Mouse (Mus musculus): ENCODE measurements around the gene Cdpf1.
A peak's percentile ranks its signal among the peaks of the same experiment; 100 is the strongest.

The Cdpf1 gene

DNA sequence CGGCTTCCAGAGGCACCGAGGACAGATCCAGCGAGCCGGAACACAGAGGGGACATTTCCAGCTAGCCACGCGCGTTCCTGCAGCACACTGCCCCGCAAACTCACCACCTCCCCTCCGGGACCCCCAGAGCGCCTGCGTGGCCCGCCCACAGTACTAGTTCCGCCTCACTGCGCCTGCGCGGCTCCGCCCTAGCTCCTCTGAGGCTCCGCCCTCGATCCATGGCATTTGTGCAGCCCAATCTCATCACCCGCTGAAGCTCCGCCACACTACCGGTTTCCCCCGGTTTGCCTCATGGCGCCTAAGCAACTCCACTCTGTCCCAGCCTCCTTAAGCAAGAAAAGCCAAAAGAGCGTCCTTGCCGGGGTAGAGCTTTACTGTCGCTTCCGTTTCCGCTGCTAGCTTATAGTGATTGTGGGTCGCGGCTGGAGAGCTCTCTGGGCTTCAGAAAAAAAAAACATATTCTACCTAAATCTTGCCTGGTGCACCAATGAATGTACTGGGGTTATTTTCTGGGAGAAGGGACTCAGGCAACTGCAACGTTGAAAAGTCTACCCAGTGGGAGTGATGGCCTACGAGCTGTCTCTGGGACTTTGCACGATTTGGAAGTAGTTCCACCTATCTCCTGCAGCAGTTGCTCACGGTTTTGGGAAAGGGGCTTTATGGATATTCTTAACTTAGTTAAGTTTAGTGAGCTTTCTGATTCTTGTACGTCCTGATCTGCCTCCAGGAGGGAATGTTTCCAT is at the start of gene Cdpf1:
Gene Cdpf1, minus strand, starts transcription at position 163 of the 743 bp plus-strand sequence.
- DNase-seq (ENCODE audit: low spot score in 2 of 2) = peak; percentile 99

DNA sequence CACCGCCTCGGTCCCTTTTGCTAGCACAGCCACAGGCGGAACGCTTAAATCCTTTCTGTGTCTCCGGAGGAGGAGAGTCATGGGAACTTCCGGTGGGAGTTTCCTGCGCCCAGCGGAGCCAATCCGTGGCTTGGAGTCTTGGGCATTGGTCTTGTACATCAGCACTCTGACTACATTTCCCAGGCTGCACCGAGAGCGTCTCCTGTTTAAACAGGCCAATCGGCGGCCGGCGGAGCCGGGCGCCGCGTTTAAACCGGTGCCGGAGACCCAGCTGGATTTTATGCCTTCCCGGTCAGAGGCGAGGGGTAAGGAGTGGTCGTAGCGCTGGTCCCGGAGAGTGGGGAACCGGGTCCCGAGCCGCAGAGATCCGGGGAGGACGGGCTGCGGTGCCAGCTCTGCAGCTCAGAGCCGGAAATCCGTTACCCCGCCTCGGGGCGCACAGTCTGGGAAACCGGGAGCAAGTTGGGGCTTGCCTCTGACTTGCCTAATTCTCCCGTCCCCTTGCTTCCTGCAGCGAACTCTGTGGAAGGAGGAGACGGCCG is 48.1 kb upstream of the Cdpf1 start, which contains the start of gene Gtse1:
Gene Gtse1, plus strand, starts transcription at position 256 of the 542 bp plus-strand sequence.
- peak; percentile 95 to 96 for DNase-seq (ENCODE audit: low spot score in 2 of 2)

DNA sequence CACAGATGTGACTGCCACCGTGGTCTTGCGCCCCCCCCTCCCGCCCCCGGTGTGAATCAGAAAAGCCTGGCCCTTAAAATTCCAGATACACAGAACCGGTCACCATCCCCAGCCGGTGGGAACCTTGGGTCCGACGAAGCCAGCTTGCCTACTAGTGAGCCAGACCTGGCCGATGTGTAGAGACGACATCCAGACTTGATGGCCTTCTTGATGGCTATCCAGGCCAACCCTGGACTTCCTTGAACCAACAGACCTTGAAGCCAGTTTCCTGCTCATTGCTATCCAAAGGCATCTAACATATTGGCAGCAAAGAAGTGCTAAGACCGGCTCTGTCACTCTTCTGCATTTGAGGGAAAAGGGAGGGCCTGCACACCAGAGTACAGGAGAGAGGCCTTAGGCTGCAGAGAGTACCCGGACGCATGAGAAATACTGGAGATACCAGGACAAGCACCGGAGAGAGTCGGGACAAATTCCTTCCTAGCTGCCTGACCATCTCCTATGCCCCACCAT is 47.5 kb upstream of the Cdpf1 start:
- no peak for DNase-seq (ENCODE audit: low spot score in 2 of 2)

DNA sequence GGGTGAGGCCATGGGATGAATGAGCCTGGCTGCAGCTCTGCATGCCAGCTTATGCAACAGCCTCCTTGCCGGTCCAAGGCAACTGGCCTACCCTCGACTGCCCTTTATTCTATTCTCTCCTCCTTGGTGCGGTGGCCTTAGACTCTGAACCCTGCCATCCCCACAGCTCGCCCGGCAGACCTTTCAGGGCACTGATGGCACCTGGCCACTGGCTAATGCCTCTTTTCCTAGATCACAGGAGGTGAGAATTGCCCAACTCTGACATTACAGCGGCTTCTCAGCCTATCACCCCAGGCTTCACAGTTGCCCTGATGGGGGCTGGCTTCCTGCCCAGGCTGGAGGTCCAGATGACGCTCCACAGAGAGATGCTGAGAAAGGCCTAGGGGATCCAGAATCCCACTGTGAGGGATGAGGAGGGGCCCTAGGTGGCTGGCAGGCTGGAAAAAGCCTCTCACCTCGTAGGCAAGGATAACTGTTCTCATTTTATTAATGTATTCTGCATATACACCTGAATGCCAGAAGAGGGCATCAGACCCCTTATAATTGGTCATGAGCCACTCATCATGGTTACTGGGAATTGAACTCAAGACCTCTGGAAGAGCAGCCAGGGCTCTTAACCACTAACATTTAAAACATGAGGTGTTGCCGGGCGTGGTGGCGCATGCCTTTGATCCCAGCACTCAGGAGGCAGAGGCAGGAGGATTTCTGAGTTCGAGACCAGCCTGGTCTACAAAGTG is 40.3 kb upstream of the Cdpf1 start:
- no peak for DNase-seq (ENCODE audit: low spot score in 2 of 2)

DNA sequence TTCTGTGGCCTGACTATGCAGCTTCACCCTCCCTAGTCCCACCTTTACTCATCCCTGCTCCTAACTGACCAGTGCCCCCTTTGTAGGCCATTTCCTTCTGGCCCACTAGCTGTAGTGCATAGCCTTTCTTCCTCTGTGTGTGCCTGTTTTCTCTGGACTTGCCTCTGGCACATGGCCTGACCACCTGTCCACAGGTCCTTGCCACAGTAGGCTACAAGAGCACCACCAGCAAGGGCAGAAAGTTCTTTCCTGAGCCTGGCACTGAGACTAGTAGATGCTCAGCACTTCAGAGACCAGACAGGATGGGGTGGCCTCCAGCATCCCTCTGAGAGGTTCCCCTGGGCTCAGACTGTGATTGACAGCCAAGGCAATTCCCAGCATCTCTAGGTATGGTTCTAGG is 33.6 kb upstream of the Cdpf1 start:
- DNase-seq (ENCODE audit: low spot score in 2 of 2) = no peak

DNA sequence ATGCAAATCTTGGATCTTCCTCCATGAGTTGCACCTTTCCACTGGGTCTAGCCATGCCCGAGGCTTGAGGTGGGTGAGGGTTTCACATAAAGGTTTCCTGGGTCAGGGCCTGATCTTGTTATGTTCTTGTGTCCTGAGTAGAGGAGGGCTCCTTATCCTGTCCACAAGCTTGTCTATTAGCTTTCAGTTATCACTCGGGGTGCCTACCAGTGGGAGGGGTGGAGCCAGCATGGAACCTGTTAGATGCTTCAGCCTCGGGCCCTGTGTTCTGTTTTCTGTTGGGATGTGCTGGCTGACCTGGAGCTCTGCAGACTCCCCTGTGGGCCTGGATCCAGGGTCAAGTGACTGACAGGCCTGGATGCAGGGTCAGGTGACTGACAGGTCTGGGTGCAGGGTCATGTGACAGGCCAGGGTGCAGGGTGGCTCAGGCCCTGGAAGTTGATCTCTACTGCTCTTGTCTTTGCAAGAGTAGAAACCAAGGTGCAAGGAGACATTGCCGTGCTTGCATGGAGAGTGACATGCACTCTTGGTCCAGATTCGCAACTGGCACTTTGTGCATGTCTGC is 30.4 kb upstream of the Cdpf1 start:
- DNase-seq (ENCODE audit: low spot score in 2 of 2) = no peak

DNA sequence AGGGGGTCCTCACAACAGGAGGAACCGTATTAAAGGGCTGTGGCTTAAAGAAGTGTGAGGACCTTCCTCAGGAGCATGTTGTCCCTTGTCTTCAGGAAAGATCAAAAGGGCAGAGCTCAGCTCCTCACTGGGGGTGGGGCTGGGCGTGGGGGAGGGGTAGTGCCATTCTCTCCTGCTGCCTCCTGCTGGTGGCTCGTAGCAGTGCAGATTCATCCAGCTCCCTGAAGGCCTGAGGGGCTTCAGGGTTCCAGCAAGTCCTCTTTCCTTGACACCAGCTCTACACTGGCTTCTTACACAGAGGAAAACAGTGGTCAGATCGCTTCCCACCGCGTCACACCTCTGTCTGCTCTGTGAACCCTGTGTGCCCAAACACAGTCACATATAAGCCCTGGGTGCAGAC is 29.5 kb upstream of the Cdpf1 start:
- DNase-seq (ENCODE audit: low spot score in 2 of 2) = no peak

DNA sequence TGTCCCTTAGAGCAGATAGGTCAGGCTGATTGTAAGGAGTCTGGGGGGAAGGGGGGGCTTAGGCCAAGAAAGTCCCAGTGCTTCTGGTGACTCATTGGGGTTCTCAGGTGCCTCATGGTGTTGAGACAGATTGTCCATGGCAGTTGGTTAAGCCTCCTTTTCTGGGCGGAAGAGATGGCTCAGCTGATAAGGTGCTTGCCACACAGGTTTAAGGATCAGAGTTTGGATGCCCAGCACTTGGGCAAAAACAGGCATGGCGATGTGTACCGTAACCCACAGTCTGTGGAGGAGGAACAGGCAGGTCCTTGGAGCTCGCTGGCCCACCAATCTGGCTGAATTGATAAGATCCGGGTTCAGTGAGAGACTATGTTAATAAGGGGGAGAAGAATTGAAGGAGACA is 25.4 kb upstream of the Cdpf1 start:
- DNase-seq (ENCODE audit: low spot score in 2 of 2) = no peak

DNA sequence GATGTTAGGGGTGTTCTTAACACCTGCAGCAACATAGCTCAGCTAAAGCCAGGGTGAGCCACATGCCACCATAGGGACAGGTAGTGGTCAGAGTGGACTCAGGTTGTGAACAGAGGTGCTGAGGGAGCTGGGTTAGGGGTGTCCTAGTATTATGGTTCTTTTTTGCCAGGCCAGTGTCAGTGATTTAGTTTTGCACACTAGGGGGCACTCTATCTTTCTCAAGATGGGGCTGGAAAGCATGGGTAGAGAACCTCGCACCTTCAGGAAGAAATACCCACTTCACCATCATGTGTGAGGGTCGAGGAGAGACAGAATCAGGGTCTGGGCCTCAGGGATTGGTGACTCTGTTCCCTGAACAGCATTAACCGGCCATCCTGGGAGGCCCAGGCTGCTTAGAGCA is 23.8 kb upstream of the Cdpf1 start:
- no peak for DNase-seq (ENCODE audit: low spot score in 2 of 2)

DNA sequence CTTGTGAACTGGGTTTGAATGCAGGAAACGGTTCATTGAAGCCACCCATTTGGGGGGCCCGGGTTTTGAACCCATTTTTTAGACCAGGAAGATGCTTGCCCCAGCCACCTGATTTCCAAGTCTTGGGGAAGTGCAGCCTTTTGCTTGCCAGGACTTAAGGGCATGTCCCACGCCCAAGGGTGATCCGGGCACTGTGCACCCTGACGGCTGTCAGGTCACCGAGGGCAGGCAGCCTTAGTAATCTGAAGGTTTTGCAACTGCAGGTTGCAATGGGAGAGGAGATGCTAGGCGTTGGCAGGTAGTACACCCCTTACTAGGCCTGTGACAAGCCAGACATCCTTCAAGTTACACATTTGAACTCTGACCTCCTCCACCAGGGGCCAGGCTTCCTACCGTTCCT is 21.1 kb upstream of the Cdpf1 start:
- DNase-seq (ENCODE audit: low spot score in 2 of 2) = no peak

DNA sequence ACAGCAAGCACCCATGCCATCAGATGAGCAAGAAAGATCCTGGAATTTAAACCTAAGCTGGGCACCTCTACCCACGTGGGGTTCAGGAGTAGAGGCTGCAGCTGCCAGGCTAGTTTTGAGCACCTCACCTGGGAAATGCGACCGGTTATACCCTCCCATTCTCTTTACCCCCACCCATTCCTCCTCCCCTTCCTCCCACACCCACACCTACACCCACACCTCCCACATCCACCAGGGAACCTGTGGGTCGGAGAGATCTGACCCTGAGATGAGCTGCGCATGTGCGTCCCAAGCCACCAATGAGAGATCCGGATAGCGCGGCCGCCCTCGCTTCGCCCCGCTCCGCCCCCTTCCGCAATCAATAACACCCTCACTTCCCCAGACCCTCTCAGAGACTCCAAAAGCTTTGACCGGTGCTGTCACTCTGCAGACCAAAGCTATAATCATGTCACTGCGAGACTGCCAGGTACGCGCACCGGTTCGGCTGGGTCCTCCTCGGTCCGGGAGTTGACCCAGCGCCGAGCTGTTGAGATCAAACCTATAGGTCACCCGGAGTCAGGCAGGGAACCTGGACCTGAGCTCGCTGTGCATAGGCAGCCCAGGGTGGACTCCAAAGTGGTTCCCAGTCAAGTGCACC is 20.6 kb upstream of the Cdpf1 start, which contains the start of gene Ttc38:
Gene Ttc38, plus strand, starts transcription at position 353 of the 637 bp plus-strand sequence.
- peak; percentile 89 to 93 for DNase-seq (ENCODE audit: low spot score in 2 of 2)

DNA sequence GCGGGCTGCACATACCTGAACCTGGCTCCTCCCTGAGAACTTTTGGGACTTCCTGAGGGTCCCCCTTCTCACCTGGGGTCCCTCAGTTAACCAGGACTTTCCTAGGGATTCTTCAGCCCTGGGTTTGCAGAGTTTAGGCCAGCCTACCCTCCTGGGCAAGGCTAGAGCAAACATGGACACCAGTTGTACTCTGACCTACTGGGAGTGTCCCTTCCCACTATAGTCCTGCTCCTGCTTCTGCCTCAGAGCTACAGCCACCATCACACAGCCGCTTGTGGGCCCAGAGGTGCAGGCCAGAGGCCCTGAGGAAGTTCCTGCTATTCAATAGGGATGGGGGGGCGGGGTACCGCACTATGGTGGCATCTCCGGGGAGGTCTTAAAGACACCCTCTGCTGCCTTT is 18.0 kb upstream of the Cdpf1 start:
- DNase-seq (ENCODE audit: low spot score in 2 of 2) = no peak

DNA sequence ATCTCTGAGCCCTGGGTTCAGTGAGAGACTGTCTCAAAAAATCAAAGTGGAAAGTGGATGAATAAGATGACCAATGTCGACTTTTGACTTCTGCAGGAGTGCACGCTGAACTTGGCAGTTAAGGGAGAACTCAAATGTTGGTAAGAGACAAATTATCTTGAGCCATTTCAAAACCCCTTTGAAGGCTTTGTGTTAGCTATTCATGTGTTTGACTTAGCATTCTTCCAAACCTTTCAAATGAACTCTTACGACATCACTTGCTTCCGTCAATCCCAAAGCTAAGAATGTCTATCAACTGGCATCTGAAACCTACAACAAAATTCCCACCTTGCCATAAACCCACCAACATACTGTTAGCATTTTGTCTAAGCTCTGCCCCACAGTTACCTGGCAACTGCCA is 16.6 kb upstream of the Cdpf1 start:
- no peak for DNase-seq (ENCODE audit: low spot score in 2 of 2)

DNA sequence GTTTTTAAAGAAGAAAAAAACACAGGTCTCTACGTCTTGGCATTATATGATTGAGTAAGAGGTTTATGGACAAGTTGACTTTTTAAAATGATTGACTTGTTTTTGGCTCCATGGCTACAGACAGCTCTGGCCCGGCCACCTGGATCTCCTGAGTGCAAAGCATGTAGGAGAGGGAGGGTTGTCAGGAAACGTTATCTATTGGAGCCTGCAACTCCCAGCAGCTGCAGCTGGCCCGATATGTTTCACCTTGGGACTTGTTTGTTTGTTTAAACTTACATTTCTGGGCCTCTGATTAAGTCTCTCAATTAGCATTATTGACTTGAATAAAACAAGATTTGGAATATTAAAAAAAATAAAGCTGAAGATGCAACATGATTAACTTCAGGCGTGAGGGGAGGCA is 15.2 kb upstream of the Cdpf1 start:
- no peak for DNase-seq (ENCODE audit: low spot score in 2 of 2)

DNA sequence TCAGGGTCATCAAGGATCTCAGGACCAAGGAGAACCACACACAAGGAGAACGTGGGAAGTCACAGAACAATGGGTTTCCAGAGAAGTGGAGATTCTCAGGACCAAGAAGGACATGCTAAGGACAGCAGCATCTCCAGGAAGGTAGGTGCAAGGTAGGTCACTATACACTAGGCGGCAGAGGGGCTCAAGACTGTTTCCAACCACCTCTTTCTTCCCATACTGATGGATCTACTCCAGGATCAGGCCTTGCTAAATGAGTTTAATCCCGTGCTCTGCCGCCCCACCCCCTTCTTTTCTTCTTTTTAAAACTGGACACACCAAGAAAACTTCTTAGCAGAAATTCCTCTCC is 10.5 kb upstream of the Cdpf1 start:
- DNase-seq (ENCODE audit: low spot score in 2 of 2) = no peak

DNA sequence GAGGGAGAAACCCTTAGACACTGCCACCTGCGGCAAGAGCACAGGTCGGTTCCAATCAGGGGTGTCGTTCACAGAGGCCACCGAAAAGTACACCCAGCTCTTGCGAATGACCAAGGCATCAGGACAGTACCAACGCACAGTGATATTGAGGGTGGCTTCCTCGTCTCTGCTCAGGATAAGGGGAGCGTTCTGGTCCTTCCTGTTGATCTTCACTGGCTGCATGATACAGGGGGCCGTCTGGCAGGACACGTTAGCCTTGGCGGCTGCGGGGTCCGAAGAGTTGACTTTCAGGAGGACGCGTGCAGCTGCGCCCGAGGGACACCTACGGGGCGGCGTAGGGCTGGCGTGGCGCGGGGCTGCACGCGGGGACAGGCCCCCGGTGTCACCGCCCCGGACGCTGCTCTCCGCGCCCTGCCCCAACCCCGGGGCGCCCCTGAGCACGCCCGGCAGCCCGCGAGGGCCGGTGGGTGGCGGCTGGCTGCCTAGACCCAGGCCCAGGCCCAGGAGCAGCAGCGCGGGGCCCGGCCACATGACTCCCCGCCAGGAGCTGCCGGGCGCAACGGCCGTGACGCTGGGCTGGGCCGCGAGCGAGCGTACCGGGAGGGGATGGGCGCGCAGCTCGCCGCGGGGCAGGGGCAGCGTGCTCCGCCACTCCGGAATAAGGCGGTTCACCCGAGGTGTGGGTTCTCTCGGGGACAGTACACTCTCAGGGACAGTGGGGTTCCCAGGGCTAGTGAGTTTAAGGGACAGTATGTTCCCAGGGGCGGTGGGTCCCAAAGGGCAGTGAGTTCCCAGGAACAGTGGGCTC is 9.9 kb upstream of the Cdpf1 start, which contains the start of gene Pkdrej:
Gene Pkdrej, minus strand, starts transcription at position 532 of the 808 bp plus-strand sequence.
- peak in 1 of 2 experiments; percentile 27 for DNase-seq (ENCODE audit: low spot score in 2 of 2)

DNA sequence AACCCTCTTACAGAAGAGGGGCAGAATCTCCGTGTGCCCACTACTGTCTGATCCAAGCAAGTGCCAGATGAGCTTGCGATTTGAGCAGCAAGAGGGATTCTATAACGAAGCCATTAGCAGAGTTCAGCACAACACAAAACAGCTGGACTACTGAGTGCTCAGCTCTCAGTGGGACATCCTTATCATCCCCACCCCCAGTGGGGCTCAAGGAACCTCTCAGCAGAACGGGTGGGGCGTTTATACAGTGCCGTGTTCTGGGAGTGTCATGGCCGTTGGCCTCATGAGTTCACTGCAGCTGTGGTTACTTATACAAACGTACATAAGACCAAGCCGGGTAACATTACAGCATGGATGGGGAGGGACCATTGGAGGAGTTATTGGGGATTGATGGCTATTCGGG is 1.9 kb upstream of the Cdpf1 start:
- no peak for DNase-seq (ENCODE audit: low spot score in 2 of 2)

DNA sequence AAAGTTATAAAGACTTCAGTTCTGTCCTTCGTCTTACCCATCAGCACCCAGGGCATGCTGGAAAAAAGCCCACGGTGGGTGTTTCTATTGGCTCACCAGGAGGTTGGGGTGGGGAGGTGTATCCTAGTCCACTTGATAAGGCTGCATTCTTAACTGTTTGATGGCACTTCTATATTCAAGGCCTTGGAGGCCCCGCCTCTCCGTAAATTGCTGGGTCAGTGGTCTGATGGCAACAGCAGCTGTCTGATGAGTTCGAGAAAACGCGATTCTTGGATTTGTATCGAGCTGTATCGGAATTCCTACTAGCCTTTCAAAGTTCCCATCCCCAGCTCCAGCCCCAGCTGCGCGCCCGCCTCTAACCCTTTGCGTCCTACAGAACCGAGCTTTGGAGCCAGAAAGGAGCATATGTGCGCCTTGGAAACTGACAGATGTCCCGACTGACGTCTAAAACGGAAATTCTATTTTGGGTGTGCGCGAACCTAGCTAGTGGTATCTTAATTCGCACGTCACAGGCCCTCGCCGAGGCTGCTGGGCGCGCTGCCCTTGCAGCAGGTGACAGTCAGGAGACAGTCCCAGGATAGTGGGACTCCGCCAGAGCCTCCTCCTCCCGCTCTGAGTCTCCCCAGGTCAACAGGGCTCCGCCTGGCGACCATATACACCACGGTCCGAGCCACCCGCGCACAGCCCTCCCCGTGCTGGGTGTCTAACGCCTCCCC is 533 bp downstream of the Cdpf1 start:
- peak; percentile 44 to 90 for DNase-seq (ENCODE audit: low spot score in 2 of 2)

DNA sequence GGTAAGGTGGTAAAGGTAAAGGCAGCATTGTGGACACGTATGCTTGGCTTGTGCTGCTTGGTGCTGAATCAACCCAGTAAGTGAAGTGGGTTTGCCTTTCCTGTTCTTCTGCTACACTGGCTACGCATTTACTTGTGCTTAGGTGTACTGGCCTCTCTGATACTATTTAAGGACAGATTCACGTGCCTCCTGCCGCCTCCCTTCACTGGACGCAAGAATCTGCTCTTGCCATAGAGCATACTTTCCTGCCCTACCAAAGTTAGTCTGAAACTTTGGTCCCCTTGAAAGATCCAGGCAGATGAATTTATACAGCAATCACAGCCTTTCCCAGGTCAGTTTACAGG is 1.1 kb downstream of the Cdpf1 start:
- DNase-seq (ENCODE audit: low spot score in 2 of 2) = no peak

DNA sequence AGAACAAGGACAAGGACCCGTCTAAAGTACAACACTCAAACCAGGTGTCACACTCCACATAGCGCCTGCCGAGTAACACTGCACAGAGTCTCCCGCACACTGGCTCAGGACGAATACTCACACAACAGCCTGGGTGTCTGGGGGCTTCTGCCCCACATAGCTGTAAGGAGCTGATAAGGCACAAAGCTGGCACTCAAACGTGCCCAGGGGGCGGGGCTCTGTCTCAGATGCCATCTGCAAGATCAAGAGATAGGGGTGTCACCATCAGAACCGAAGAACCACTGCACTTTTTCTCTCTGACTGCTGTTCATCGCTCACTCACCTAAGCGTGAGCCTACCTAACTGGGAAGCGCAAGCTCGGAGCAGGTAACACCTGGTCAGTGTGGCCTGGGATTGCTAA is 2.4 kb downstream of the Cdpf1 start:
- DNase-seq (ENCODE audit: low spot score in 2 of 2) = no peak

All from heart, adult 9 months (tissue).